ENCODE assay signal across 11 mouse cellular contexts in the genomic region with DNA sequence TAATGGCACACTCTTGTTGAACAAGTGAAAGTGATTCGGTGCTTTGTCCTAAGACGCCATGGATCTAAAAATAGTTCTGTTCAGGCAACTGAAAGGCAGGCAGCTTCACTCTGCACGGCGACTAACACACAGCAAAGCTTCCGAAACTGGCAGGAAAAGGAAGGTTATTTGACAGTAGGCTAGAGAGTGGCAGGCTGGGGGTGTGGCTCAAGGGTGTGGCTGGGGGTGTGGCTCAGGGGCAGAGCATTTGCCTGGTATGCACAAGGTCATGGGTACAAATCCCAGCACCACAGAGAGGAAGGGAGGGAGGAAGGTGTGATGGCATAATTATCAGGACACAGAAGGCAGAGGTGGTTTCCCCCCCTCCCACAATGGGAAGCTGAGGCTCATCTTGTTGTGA.
DNase-seq lines count a peak whose midpoint lies in the region; ATAC-seq and TF ChIP-seq lines count a peak whose summit lies in the region.
"Had no signal": no experiment of that assay in that cellular context is flagged by ENCODE, and none has a peak within 500 bp of the region (broad histone marks: within the 10 kb centered on the region; RNA-seq: fewer than 3 reads in every experiment).

No protein-coding gene starts in this region.

- DNase-seq in heart, postnatal 0 days (ENCODE audit: low spot score), result peak; percentile 39
- DNase-seq in heart, adult 9 months (ENCODE audit: low spot score in 2 of 2), result no peak
- peak; percentile 69 for DNase-seq in T-cell, adult 2 months (ENCODE audit: low spot score)
- peak; percentile 13 to 29 for DNase-seq in heart, postnatal 10 days
- DNase-seq in testis, postnatal 10 days (ENCODE audit: low spot score), result no peak
- DNase-seq in cerebellum, postnatal 25 days, result no peak
- no peak for DNase-seq in midbrain, embryonic 11.5 days (ENCODE audit: low spot score, missing footprints)
- DNase-seq: gastrocnemius, adult 2 months; kidney, adult 8-10 months had no signal

- no peak overlapping the region for H3K27ac ChIP-seq in heart, postnatal 0 days (ENCODE audit: low read depth)
- H3K27ac ChIP-seq in stomach, embryonic 16.5 days (ENCODE audit: low read length), result no peak overlapping the region
- no peak overlapping the region for H3K27ac ChIP-seq in midbrain, embryonic 11.5 days (ENCODE audit: low read depth, low read length)
- H3K27ac ChIP-seq: gastrocnemius, adult 2 months had no signal

- H3K4me2 ChIP-seq in heart, postnatal 0 days (ENCODE audit: low read depth, low read length), result no peak overlapping the region
- no peak overlapping the region for H3K4me2 ChIP-seq in stomach, embryonic 16.5 days (ENCODE audit: low read depth, low read length)
- H3K4me2 ChIP-seq in midbrain, embryonic 11.5 days, result no peak overlapping the region

- H3K4me1 ChIP-seq in heart, postnatal 0 days (ENCODE audit: control insufficient read depth, insufficient read depth), result peaks cover 6% of the 10 kb centered on the region
- H3K4me1 ChIP-seq in stomach, embryonic 16.5 days (ENCODE audit: control insufficient read depth, insufficient read depth, low read length), result 0 out of 2 replicates have a peak, but pooled peaks cover 3% of the 10 kb centered on the region
- no peaks in the 10 kb centered on the region for H3K4me1 ChIP-seq in midbrain, embryonic 11.5 days (ENCODE audit: control insufficient read depth, insufficient read depth, low read length)

- no peaks in the 10 kb centered on the region for H3K9me3 ChIP-seq in heart, postnatal 0 days (replicated peaks; ENCODE audit: control insufficient read depth, low read length)
- H3K9me3 ChIP-seq in stomach, embryonic 16.5 days (replicated peaks; ENCODE audit: control insufficient read depth, low read length), result no peaks in the 10 kb centered on the region
- no peaks in the 10 kb centered on the region for H3K9me3 ChIP-seq in midbrain, embryonic 11.5 days (ENCODE audit: control insufficient read depth, low read length)

- no peak overlapping the region for H3K9ac ChIP-seq in heart, postnatal 0 days (replicated peaks; ENCODE audit: low read depth, low read length)
- no peak overlapping the region for H3K9ac ChIP-seq in stomach, embryonic 16.5 days (ENCODE audit: low read length)
- no peak overlapping the region for H3K9ac ChIP-seq in midbrain, embryonic 11.5 days (ENCODE audit: low read length)

- peaks cover 2% of the 10 kb centered on the region; the same call in 1 of the 2 replicates for H3K27me3 ChIP-seq in heart, postnatal 0 days (ENCODE audit: control insufficient read depth, insufficient read depth, low read length)
- H3K27me3 ChIP-seq in stomach, embryonic 16.5 days (ENCODE audit: control insufficient read depth, insufficient read depth, low read length), result no peaks in the 10 kb centered on the region
- no peaks in the 10 kb centered on the region for H3K27me3 ChIP-seq in midbrain, embryonic 11.5 days (ENCODE audit: control insufficient read depth, insufficient read depth, low read length)

- intact Hi-C loops in heart, postnatal 10 days (cut with DNase I), result no loop called here

- no peak overlapping the region for H3K4me3 ChIP-seq in heart, postnatal 0 days (ENCODE audit: low read depth, low read length)
- H3K4me3 ChIP-seq in stomach, embryonic 16.5 days (replicated peaks; ENCODE audit: low read length), result no peak overlapping the region
- no peak overlapping the region for H3K4me3 ChIP-seq in midbrain, embryonic 11.5 days (ENCODE audit: low read depth, low read length)
- H3K4me3 ChIP-seq: gastrocnemius, adult 2 months had no signal

- no peak for TF ChIP-seq EP300 in heart, postnatal 0 days (IDR thresholded peaks at IDR 0.05; ENCODE audit: low read depth)

- ATAC-seq in heart, postnatal 0 days (ENCODE audit: insufficient read depth, low read depth), result no peak; the same call in 1 of the 2 replicates
- peak; percentile 47; the same call in 1 of the 2 replicates for ATAC-seq in stomach, embryonic 16.5 days (ENCODE audit: insufficient read depth, low FRiP score)
- ATAC-seq in midbrain, embryonic 11.5 days (ENCODE audit: low FRiP score), result no peak

- 9% methylated on average over 5 of the region's 5 CpGs for WGBS in heart, postnatal 0 days
- WGBS in stomach, embryonic 16.5 days, result 25% methylated on average over 5 of the region's 5 CpGs
- 68% methylated on average over 5 of the region's 5 CpGs for WGBS in midbrain, embryonic 11.5 days

- H3K36me3 ChIP-seq in heart, postnatal 0 days (replicated peaks; ENCODE audit: control insufficient read depth, insufficient read depth, low read length), result no peaks in the 10 kb centered on the region
- no peaks in the 10 kb centered on the region for H3K36me3 ChIP-seq in stomach, embryonic 16.5 days (ENCODE audit: control insufficient read depth, insufficient read depth, low read length)
- H3K36me3 ChIP-seq in midbrain, embryonic 11.5 days (ENCODE audit: control insufficient read depth, insufficient read depth, low read length), result no peaks in the 10 kb centered on the region
- H3K36me3 ChIP-seq: G1E had no signal

- no peak for TF ChIP-seq CTCF in heart, postnatal 0 days (IDR thresholded peaks at IDR 0.05; ENCODE audit: low read depth)

Comparison
In these comparisons a context has a peak if more than half of its experiments do, and no peak if none do; other contexts are left out.
1. DNase-seq: peak in heart, postnatal 0 days (single experiment), T-cell, adult 2 months (single experiment) and heart, postnatal 10 days (2 of 2); none in heart, adult 9 months (0 of 2), testis, postnatal 10 days (single experiment), cerebellum, postnatal 25 days (0 of 2) and midbrain, embryonic 11.5 days (single experiment).